Mouse (Mus musculus): ENCODE measurements around the gene Lrp4. TPM values are rescaled to one million over a fixed set of nuclear protein-coding genes. Genes with fewer than 3 reads are reported as not detected.

Gene Lrp4
- polyA plus RNA-seq, 2 experiments: 7.3 to 11.6 TPM

- no peak overlapping the region for H3K4me2 ChIP-seq (replicated peaks; ENCODE audit: low read depth, low read length, severe bottlenecking)
- no peak overlapping the region for H3K4me3 ChIP-seq (replicated peaks; ENCODE audit: low read length)
- H3K27ac ChIP-seq (replicated peaks; ENCODE audit: low read depth, low read length): no peak overlapping the region
- H3K27me3 ChIP-seq (ENCODE audit: control insufficient read depth, insufficient read depth, low read length): no peaks in the 10 kb centered on the region
- WGBS: 85% methylated on average over 5 of the region's 5 CpGs
- DNase-seq (ENCODE audit: low spot score) (no peak), ATAC-seq (ENCODE audit: low FRiP score, low read depth) (no peak)
- no peaks in the 10 kb centered on the region for H3K4me1 ChIP-seq (ENCODE audit: control insufficient read depth, insufficient read depth, low read length)
- H3K9me3 ChIP-seq (ENCODE audit: control insufficient read depth, low read length): 0 out of 2 replicates have a peak, but pooled peaks cover 4% of the 10 kb centered on the region
- TF ChIP-seq POLR2A (IDR thresholded peaks at IDR 0.05; ENCODE audit: borderline replicate concordance, extremely low read depth, insufficient read depth, insufficient read length): no peak
- H3K36me3 ChIP-seq (ENCODE audit: control insufficient read depth, insufficient read depth, low read length): peaks cover 16% of the 10 kb centered on the region; the same call in 1 of the 2 replicates
- no peak overlapping the region for H3K9ac ChIP-seq (ENCODE audit: low read depth, low read length, severe bottlenecking)
Measured at GRCm38 (mm10) chr2:91421641-91422040, 35.7 kb upstream of the Lrp4 start.

GRCm38 (mm10) chr2:91424061-91424720 is 33.1 kb upstream of the Lrp4 start:
- peaks cover 16% of the 10 kb centered on the region; the same call in 1 of the 2 replicates for H3K36me3 ChIP-seq (ENCODE audit: control insufficient read depth, insufficient read depth, low read length)
- DNase-seq (ENCODE audit: low spot score) (no peak), ATAC-seq (ENCODE audit: low FRiP score, low read depth) (no peak)
- H3K27me3 ChIP-seq (ENCODE audit: control insufficient read depth, insufficient read depth, low read length): no peaks in the 10 kb centered on the region
- 0 out of 2 replicates have a peak, but pooled peaks cover 4% of the 10 kb centered on the region for H3K9me3 ChIP-seq (ENCODE audit: control insufficient read depth, low read length)
- H3K4me1 ChIP-seq (ENCODE audit: control insufficient read depth, insufficient read depth, low read length): no peaks in the 10 kb centered on the region
- TF ChIP-seq POLR2A (IDR thresholded peaks at IDR 0.05; ENCODE audit: borderline replicate concordance, extremely low read depth, insufficient read depth, insufficient read length): no peak
- H3K4me2 ChIP-seq (replicated peaks; ENCODE audit: low read depth, low read length, severe bottlenecking): no peak overlapping the region
- WGBS: 82% methylated on average over 7 of the region's 7 CpGs
- H3K4me3 ChIP-seq (replicated peaks; ENCODE audit: low read length): no peak overlapping the region
- no peak overlapping the region for H3K27ac ChIP-seq (replicated peaks; ENCODE audit: low read depth, low read length)
- H3K9ac ChIP-seq (ENCODE audit: low read depth, low read length, severe bottlenecking): no peak overlapping the region

GRCm38 (mm10) chr2:91426321-91426720 is 31.0 kb upstream of the Lrp4 start:
- Histone ChIP-seq H3K4me3 (replicated peaks; ENCODE audit: low read length) (no peak overlapping the region), H3K9ac (ENCODE audit: low read depth, low read length, severe bottlenecking) (no peak overlapping the region), H3K4me1 (ENCODE audit: control insufficient read depth, insufficient read depth, low read length) (0 out of 2 replicates have a peak, but pooled peaks cover 4% of the 10 kb centered on the region), H3K27ac (replicated peaks; ENCODE audit: low read depth, low read length) (no peak overlapping the region), H3K4me2 (replicated peaks; ENCODE audit: low read depth, low read length, severe bottlenecking) (no peak overlapping the region), H3K9me3 (ENCODE audit: control insufficient read depth, low read length) (0 out of 2 replicates have a peak, but pooled peaks cover 3% of the 10 kb centered on the region), H3K27me3 (ENCODE audit: control insufficient read depth, insufficient read depth, low read length) (no peaks in the 10 kb centered on the region), H3K36me3 (ENCODE audit: control insufficient read depth, insufficient read depth, low read length) (peaks cover under 1% of the 10 kb centered on the region; the same call in 1 of the 2 replicates)
- ATAC-seq (ENCODE audit: low FRiP score, low read depth) (no peak), DNase-seq (ENCODE audit: low spot score) (no peak)
- TF ChIP-seq POLR2A (IDR thresholded peaks at IDR 0.05; ENCODE audit: borderline replicate concordance, extremely low read depth, insufficient read depth, insufficient read length): no peak
- 89% methylated on average over 1 of the region's 1 CpGs for WGBS

- 83% methylated on average over 3 of the region's 3 CpGs for WGBS
- Histone ChIP-seq H3K9ac (ENCODE audit: low read depth, low read length, severe bottlenecking) (no peak overlapping the region), H3K4me3 (replicated peaks; ENCODE audit: low read length) (no peak overlapping the region), H3K4me1 (ENCODE audit: control insufficient read depth, insufficient read depth, low read length) (0 out of 2 replicates have a peak, but pooled peaks cover 4% of the 10 kb centered on the region), H3K36me3 (ENCODE audit: control insufficient read depth, insufficient read depth, low read length) (no peaks in the 10 kb centered on the region), H3K9me3 (ENCODE audit: control insufficient read depth, low read length) (no peaks in the 10 kb centered on the region), H3K27me3 (ENCODE audit: control insufficient read depth, insufficient read depth, low read length) (no peaks in the 10 kb centered on the region), H3K27ac (replicated peaks; ENCODE audit: low read depth, low read length) (no peak overlapping the region), H3K4me2 (replicated peaks; ENCODE audit: low read depth, low read length, severe bottlenecking) (no peak overlapping the region)
- ATAC-seq (ENCODE audit: low FRiP score, low read depth): no peak
- DNase-seq (ENCODE audit: low spot score): no peak
- no peak for TF ChIP-seq POLR2A (IDR thresholded peaks at IDR 0.05; ENCODE audit: borderline replicate concordance, extremely low read depth, insufficient read depth, insufficient read length)
Measured at GRCm38 (mm10) chr2:91429146-91429545, 28.2 kb upstream of the Lrp4 start.

GRCm38 (mm10) chr2:91429915-91430599 is 27.3 kb upstream of the Lrp4 start:
- Histone ChIP-seq H3K9me3 (ENCODE audit: control insufficient read depth, low read length) (no peaks in the 10 kb centered on the region), H3K27ac (replicated peaks; ENCODE audit: low read depth, low read length) (no peak overlapping the region), H3K4me3 (replicated peaks; ENCODE audit: low read length) (no peak overlapping the region), H3K27me3 (ENCODE audit: control insufficient read depth, insufficient read depth, low read length) (no peaks in the 10 kb centered on the region), H3K4me2 (replicated peaks; ENCODE audit: low read depth, low read length, severe bottlenecking) (no peak overlapping the region), H3K36me3 (ENCODE audit: control insufficient read depth, insufficient read depth, low read length) (no peaks in the 10 kb centered on the region), H3K9ac (ENCODE audit: low read depth, low read length, severe bottlenecking) (no peak overlapping the region), H3K4me1 (ENCODE audit: control insufficient read depth, insufficient read depth, low read length) (0 out of 2 replicates have a peak, but pooled peaks cover 4% of the 10 kb centered on the region)
- DNase-seq (ENCODE audit: low spot score) (no peak), ATAC-seq (ENCODE audit: low FRiP score, low read depth) (no peak)
- no peak for TF ChIP-seq POLR2A (IDR thresholded peaks at IDR 0.05; ENCODE audit: borderline replicate concordance, extremely low read depth, insufficient read depth, insufficient read length)
- WGBS: 32% methylated on average over 9 of the region's 9 CpGs
